Mouse (Mus musculus): ENCODE results near the gene Thrb. TPM values are rescaled to one million over a fixed set of nuclear protein-coding genes. Genes with fewer than 3 reads are reported as not detected.
A peak's percentile ranks its signal among the peaks of the same experiment; 100 is the strongest.
"Not testable (repeated sequence)": the region's sequence is repeated elsewhere in the genome, so short reads cannot be mapped to it uniquely, and the experiment has no call there.

The Thrb gene
- polyA plus RNA-seq, 1 experiment from 2014 or later, result 1.3 TPM

DNA sequence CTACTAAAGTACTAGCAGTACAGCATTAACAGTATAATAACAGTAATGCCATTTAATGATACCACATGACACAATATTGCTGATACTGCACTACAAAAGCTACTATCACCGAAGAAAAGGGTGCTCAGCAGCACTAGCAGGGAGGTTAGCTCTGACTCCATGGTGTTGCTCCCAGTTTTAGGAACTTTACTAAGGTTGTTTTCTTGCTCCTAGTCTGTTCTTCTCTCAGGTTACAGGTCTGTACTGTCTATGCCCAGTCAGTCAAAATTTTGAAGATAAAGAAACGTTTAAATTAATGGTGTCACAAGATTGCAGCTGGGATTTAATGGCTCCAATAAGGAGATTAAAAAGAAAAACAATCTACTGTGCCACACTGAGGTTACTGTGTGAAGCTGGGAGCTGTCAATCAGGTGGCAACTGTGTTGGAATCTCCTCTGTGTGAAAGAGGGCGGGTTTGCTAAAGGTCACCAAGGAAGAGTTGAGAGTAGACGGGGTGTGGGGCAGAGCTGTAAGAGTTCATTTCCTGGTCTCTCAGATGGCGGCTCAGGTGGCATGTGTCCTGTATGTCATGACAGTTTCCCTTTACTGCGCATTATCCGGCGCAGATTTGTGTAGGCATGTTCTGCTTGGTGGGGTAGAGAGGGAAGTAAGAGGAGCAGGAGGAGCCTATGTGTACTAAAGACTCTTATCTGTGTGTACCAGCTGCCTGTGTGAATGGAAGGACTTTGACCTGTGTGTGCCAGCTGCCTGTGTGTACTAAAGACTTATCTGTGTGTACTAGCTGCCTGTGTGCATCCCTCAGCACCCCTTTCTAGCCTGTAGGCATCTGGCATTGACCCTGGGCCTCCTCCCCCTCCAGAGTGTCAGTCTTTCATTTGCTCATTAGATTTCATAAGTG is 263.0 kb downstream of the Thrb start:
- H3K9ac ChIP-seq (replicated peaks), result no peak overlapping the region
- no peak for ATAC-seq (ENCODE audit: low FRiP score, low read depth)
- H3K4me3 ChIP-seq, result no peak overlapping the region
- H3K4me2 ChIP-seq (replicated peaks), result no peak overlapping the region
- H3K27ac ChIP-seq (replicated peaks), result no peak overlapping the region
- no peaks in the 10 kb centered on the region for H3K9me3 ChIP-seq
- WGBS, result 74% methylated on average over 8 of the region's 8 CpGs
- H3K4me1 ChIP-seq, result no peaks in the 10 kb centered on the region
- no peaks in the 10 kb centered on the region for H3K27me3 ChIP-seq
- no peaks in the 10 kb centered on the region for H3K36me3 ChIP-seq

DNA sequence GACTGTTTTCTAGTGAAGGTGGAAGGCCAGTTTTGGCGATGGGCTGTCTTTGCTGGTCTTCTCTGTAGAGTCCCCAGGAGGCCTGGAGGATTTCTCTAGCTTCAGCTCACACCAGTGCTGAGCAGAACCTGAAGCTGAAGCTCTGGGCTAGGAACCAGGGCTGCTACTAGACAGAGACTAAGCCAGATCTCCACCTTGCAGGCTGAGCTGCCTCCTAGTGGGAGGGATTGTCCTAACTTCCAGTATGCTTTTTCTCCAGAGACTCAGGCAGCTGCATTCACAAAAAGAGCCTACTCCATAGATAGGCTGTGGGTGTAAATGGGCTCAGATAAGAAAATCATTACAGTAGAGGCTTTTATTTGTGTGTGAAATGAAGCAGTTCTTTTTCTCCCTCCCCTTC is 267.4 kb downstream of the Thrb start:
- Histone ChIP-seq H3K9ac (replicated peaks) (no peak overlapping the region), H3K36me3 (no peaks in the 10 kb centered on the region)

DNA sequence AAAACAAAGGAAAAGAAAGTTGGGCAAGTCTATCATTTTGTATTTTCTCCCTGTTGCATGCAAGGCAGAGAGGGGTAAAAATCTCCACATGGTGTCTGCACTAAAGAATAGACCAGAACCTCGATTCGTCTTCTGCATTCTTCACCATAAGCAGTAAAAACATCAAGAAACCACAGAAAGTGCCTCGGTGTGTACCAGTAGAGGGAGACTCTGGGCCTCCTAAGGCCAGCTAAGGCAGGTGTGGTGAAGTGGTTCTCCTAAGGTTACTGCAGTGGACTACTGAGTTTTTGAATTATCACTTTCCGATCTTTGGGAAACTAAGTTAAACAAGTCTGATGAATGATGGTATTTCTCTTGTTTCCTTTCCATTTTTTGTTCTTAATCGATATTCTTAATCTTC is 269.5 kb downstream of the Thrb start:
- no peaks in the 10 kb centered on the region for H3K4me1 ChIP-seq
- H3K9ac ChIP-seq (replicated peaks), result no peak overlapping the region
- WGBS, result 77% methylated on average over 5 of the region's 5 CpGs
- no peak overlapping the region for H3K4me2 ChIP-seq (replicated peaks)
- H3K27me3 ChIP-seq, result no peaks in the 10 kb centered on the region
- no peak overlapping the region for H3K4me3 ChIP-seq
- H3K9me3 ChIP-seq, result no peaks in the 10 kb centered on the region
- no peak for ATAC-seq (ENCODE audit: low FRiP score, low read depth)
- H3K27ac ChIP-seq (replicated peaks), result no peak overlapping the region
- no peaks in the 10 kb centered on the region for H3K36me3 ChIP-seq

More for the DNA sequence above, 267.4 kb downstream of the Thrb start:
- no peak overlapping the region for H3K27ac ChIP-seq (replicated peaks)
- H3K27me3 ChIP-seq, result no peaks in the 10 kb centered on the region
- no peak overlapping the region for H3K4me3 ChIP-seq
- ATAC-seq (ENCODE audit: low FRiP score, low read depth), result 0 out of 2 replicates have a peak, but pooled peaks have one; percentile 49
- 36% methylated on average over 1 of the region's 1 CpGs for WGBS
- H3K4me2 ChIP-seq (replicated peaks), result no peak overlapping the region
- H3K9me3 ChIP-seq, result no peaks in the 10 kb centered on the region
- no peaks in the 10 kb centered on the region for H3K4me1 ChIP-seq

DNA sequence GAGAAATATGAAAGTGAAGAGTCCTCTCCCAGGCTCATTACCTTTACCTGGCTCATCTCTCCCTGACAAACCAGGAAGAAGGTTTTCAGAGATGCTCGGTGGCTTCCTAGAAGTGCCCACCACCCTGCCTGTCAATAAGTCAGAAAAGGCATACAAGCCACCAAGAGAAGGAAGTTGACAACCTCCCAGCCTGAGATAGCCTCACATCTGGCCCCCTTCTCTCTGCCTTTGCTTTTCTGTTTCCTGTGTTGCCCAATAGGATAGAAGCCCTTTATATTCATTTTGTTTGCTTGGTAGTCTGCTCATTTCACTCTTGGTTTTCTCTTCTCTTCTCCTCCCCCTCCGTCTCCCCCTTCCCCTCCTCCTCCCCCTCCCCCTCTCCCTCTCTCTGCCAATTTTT is 273.4 kb downstream of the Thrb start:
- Histone ChIP-seq H3K27me3 (no peaks in the 10 kb centered on the region), H3K27ac (replicated peaks) (no peak overlapping the region), H3K4me1 (no peaks in the 10 kb centered on the region), H3K9ac (replicated peaks) (no peak overlapping the region), H3K9me3 (no peaks in the 10 kb centered on the region), H3K4me3 (no peak overlapping the region), H3K36me3 (no peaks in the 10 kb centered on the region), H3K4me2 (replicated peaks) (no peak overlapping the region)
- ATAC-seq (ENCODE audit: low FRiP score, low read depth), result no peak
- 85% methylated on average over 2 of the region's 2 CpGs for WGBS

DNA sequence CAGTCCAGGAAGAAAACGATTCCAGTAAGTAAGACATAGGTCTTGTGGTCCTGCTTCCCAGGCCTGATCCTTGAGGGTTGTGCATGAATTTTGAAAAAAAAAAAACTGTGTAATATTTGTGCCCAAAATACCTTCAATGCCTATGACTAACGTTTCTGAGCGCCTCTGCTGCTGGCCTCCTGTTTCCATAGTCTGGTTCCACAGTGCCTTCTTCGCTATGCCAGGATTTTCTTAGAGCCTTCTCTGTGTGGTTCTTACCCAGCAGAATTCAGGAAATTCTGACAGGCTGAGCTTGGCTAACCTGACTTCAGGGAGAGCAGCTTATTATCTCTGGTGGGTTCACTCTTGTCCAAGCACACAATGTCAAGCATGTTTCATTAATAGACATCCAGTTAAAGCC is 274.7 kb downstream of the Thrb start:
- H3K4me3 ChIP-seq; H3K27me3 ChIP-seq; H3K27ac ChIP-seq (replicated peaks); H3K9ac ChIP-seq (replicated peaks); H3K9me3 ChIP-seq; H3K4me1 ChIP-seq; H3K36me3 ChIP-seq; H3K4me2 ChIP-seq (replicated peaks); ATAC-seq (ENCODE audit: low FRiP score, low read depth): not testable (repeated sequence)
- 82% methylated on average over 4 of the region's 4 CpGs for WGBS

DNA sequence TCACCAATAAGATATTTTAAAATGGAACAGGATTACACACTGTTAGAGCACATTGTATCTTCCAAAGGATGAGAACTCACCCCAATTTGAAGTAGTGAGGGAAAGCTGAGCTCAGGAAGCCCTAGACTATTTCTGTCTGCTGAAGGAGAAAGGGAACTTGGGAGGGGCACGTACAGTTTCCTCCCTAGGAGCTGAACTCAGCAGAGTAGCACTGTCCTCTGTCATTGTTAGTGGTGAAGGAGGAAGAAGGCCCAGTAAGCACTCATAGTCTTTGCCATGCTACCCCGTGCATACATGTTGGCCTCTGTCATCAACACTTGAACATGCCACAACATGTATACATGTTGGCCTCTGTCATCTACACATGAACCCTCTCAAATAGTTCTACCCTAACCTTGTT is 294.0 kb downstream of the Thrb start:
- Histone ChIP-seq H3K4me1 (no peaks in the 10 kb centered on the region), H3K27me3 (no peaks in the 10 kb centered on the region), H3K9ac (replicated peaks) (no peak overlapping the region), H3K4me2 (replicated peaks) (no peak overlapping the region), H3K27ac (replicated peaks) (no peak overlapping the region), H3K36me3 (no peaks in the 10 kb centered on the region), H3K9me3 (no peaks in the 10 kb centered on the region), H3K4me3 (no peak overlapping the region)
- ATAC-seq (ENCODE audit: low FRiP score, low read depth), result no peak
- WGBS, result 84% methylated on average over 2 of the region's 2 CpGs

DNA sequence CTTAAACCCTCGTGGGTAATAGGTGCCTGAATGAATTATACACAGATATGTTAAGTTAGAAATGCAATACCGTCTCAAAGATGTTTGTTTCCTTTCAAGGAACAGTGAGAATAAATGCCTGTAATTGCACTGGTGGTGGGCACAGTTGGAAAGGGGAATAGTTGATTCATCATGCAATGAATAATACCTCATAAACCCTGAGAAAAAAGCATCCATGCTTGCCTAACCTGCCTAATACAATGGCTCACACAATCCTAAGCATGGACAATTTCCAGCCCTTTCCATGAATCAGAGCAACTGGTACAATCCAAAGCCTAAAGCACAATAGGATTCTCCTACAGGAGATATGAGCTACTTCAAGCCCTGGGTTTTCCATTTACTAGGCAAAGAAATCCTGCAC is 299.8 kb downstream of the Thrb start:
- Histone ChIP-seq H3K9me3 (no peaks in the 10 kb centered on the region), H3K27me3 (no peaks in the 10 kb centered on the region), H3K27ac (replicated peaks) (no peak overlapping the region), H3K4me1 (no peaks in the 10 kb centered on the region), H3K36me3 (no peaks in the 10 kb centered on the region), H3K4me2 (replicated peaks) (no peak overlapping the region), H3K9ac (replicated peaks) (no peak overlapping the region), H3K4me3 (no peak overlapping the region)
- ATAC-seq (ENCODE audit: low FRiP score, low read depth), result no peak
- 45% methylated on average over 2 of the region's 2 CpGs for WGBS

DNA sequence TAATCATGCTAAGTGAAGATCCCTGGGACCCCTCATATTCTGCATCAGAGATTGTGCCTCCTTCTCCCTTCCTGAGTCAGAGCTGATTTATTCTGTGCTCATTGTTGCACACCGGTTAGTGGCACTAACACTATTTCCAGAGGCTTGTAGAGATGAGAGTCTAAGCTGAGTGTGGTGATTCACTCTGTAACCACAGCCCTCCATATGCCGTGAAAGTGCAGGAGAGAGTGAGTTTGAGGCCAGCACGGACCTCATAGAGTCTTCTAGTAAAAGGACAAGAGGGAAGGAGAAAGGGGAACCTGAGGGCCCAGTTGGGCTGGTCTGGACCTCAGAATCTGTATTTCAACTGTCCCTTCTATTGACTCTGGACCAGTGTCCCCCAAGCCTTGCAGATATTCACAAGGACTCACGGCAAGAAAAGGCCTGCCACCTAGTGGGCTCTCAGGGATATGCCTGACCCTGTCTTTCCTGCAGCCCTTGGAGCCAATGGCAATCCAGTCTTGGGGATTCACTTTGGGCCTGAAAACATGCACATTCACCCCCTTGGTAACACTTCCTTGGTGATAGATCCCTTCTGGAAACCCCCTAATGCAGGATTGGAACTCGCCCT is 307.2 kb downstream of the Thrb start:
- H3K9me3 ChIP-seq, result no peaks in the 10 kb centered on the region
- H3K4me1 ChIP-seq, result no peaks in the 10 kb centered on the region
- no peaks in the 10 kb centered on the region for H3K36me3 ChIP-seq
- H3K4me3 ChIP-seq, result no peak overlapping the region
- H3K9ac ChIP-seq (replicated peaks), result no peak overlapping the region
- no peak overlapping the region for H3K27ac ChIP-seq (replicated peaks)
- no peak overlapping the region for H3K4me2 ChIP-seq (replicated peaks)
- WGBS, result 43% methylated on average over 5 of the region's 5 CpGs
- ATAC-seq (ENCODE audit: low FRiP score, low read depth), result peak; percentile 88
- no peaks in the 10 kb centered on the region for H3K27me3 ChIP-seq

DNA sequence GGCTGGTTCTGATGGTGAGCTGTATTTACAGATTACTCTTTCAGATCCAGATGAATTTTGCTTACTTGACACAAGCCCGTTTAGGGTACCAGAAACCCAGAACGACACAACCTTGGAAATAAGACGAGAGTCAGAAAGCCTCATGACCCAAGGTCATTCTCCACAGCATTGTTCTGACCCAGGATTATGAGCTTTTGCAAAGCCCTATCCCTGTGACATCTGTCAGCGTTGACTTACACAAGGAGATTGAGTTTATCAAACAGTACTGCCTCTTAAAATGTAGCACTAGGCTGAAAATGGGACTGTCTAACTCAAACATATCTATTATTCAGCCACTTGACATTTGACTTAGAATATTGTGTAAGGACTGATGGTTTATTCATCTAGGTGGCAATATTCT is 312.1 kb downstream of the Thrb start:
- 50% methylated on average over 4 of the region's 4 CpGs for WGBS
- no peaks in the 10 kb centered on the region for H3K4me1 ChIP-seq
- no peak for ATAC-seq (ENCODE audit: low FRiP score, low read depth)
- H3K4me3 ChIP-seq, result no peak overlapping the region
- no peaks in the 10 kb centered on the region for H3K36me3 ChIP-seq
- H3K27me3 ChIP-seq, result no peaks in the 10 kb centered on the region
- no peak overlapping the region for H3K27ac ChIP-seq (replicated peaks)
- no peaks in the 10 kb centered on the region for H3K9me3 ChIP-seq
- H3K4me2 ChIP-seq (replicated peaks), result no peak overlapping the region
- H3K9ac ChIP-seq (replicated peaks), result no peak overlapping the region

DNA sequence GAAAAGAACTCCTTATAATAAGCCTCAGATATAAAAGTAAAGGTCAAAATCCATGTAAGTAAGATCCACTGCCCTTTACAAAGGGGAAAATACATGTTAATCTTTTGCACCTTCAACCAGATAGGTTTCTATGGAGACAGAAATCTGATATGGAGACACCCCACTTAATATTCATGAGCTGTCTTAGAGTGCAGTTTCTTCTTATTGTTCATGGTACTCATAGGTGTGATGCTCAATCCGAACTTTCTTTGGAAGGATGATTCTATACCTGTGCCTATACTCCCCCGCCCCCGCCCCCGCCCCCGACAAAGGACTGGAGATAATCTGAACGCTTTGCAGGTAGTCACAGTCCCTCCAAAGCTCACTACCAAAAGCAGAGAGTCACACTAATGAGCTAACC is 312.6 kb downstream of the Thrb start:
- ATAC-seq (ENCODE audit: low FRiP score, low read depth), result no peak
- Histone ChIP-seq H3K9me3 (no peaks in the 10 kb centered on the region), H3K9ac (replicated peaks) (no peak overlapping the region), H3K4me1 (no peaks in the 10 kb centered on the region), H3K27me3 (no peaks in the 10 kb centered on the region), H3K27ac (replicated peaks) (no peak overlapping the region), H3K4me2 (replicated peaks) (no peak overlapping the region), H3K36me3 (no peaks in the 10 kb centered on the region), H3K4me3 (no peak overlapping the region)
- WGBS, result 75% methylated on average over 6 of the region's 6 CpGs

DNA sequence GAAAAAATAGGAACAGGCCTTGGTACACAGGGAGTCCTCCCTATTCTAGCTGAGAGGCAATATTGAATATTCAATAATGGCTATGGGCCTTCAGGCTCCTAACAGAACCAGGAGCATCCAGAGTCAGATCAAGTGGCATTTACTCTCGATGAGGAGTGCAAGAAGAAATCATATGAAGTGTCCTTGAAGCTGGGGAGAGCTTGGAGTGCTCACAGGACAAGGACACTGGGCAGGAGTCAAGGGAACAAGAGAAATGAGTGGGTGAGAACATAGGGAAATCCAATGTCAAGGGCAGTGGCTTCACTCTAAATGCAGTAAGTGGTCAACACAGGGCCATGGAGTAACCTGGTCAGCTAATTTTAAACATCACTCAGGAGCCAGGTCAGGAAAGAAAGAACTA is 315.7 kb downstream of the Thrb start:
- 76% methylated on average over 1 of the region's 1 CpGs for WGBS

DNA sequence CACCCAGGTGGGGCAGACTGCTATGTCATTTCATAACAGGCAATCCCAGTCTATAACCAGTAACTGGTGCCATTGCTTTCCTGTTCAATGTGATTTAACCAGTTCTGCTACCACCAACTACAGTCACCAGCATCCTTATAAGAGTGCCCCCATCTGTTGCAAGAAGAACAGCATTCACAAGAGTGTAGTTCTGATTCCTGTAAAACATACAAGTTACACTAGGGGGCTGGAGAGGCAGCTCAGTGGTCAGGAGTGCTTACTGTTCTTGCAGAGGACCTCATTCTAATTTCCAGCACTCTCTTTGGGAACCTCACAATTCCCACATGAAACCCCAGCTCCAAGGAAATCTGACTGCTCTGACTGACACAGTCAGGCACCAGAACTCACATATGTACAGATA is 318.2 kb downstream of the Thrb start:
- no peaks in the 10 kb centered on the region for H3K27me3 ChIP-seq
- no peaks in the 10 kb centered on the region for H3K4me1 ChIP-seq
- no peak overlapping the region for H3K4me2 ChIP-seq (replicated peaks)
- H3K4me3 ChIP-seq, result no peak overlapping the region
- no peaks in the 10 kb centered on the region for H3K9me3 ChIP-seq
- ATAC-seq (ENCODE audit: low FRiP score, low read depth), result no peak
- H3K27ac ChIP-seq (replicated peaks), result no peak overlapping the region
- H3K36me3 ChIP-seq, result no peaks in the 10 kb centered on the region
- no peak overlapping the region for H3K9ac ChIP-seq (replicated peaks)

More for the DNA sequence above, 315.7 kb downstream of the Thrb start:
- Histone ChIP-seq H3K4me3 (no peak overlapping the region), H3K4me1 (no peaks in the 10 kb centered on the region), H3K36me3 (no peaks in the 10 kb centered on the region), H3K9ac (replicated peaks) (no peak overlapping the region), H3K4me2 (replicated peaks) (no peak overlapping the region), H3K27ac (replicated peaks) (no peak overlapping the region), H3K9me3 (no peaks in the 10 kb centered on the region), H3K27me3 (no peaks in the 10 kb centered on the region)
- ATAC-seq (ENCODE audit: low FRiP score, low read depth), result no peak

Measured in midbrain, embryonic 12.5 days (tissue).